Mouse (Mus musculus) kidney, adult 2 months (tissue): Measurements from ENCODE around the gene Gm17482. TPM values are rescaled to one million over a fixed set of nuclear protein-coding genes. Genes with fewer than 3 reads are reported as not detected.
A peak's percentile ranks its signal among the peaks of the same experiment; 100 is the strongest.
"Not testable (repeated sequence)": the region's sequence is repeated elsewhere in the genome, so short reads cannot be mapped to it uniquely, and the experiment has no call there.

ENCODE experiments used
- DNase-seq: peaks from one replicate; pipeline ENCODE4 v3.0.0; 2021
- H3K27ac ChIP-seq: fragments of 200-500 bp; 2 replicates; pipeline ENCODE4 v1.5.1; 2012; ENCODE audit warnings: low read depth, low read length, control low read depth, inconsistent platforms; ENCODE audit not compliant: insufficient read depth
- H3K27me3 ChIP-seq: fragments of 200-500 bp; replicated peaks from 2 replicates; pipeline ENCODE4 v1.6.1; 2012; ENCODE audit warnings: mild to moderate bottlenecking, moderate library complexity, low read length, inconsistent platforms; ENCODE audit not compliant: control insufficient read depth, insufficient read depth
- H3K36me3 ChIP-seq: fragments of 200-500 bp; 2 replicates; pipeline ENCODE4 v1.6.1; 2012; ENCODE audit warnings: mild to moderate bottlenecking, moderate library complexity, low read length, inconsistent platforms; ENCODE audit not compliant: control insufficient read depth, insufficient read depth
- H3K4me1 ChIP-seq: fragments of 200-500 bp; 2 replicates; pipeline ENCODE4 v1.6.1; 2011; ENCODE audit warnings: low read length; ENCODE audit not compliant: control insufficient read depth, insufficient read depth
- H3K4me3 ChIP-seq: fragments of 200-500 bp; 2 replicates; pipeline ENCODE4 v1.5.1; 2011; ENCODE audit warnings: mild to moderate bottlenecking, low read depth, low read length, control low read depth; ENCODE audit not compliant: insufficient read depth
- CTCF ChIP-seq: fragments of 200-500 bp; conservative IDR thresholded peaks from 2 replicates; pipeline ENCODE4 v1.5.1; 2011; ENCODE audit warnings: low read depth, mild to moderate bottlenecking, control low read depth, low read length, moderate library complexity, mixed read lengths; ENCODE audit not compliant: insufficient read depth, insufficient read length
- POLR2A ChIP-seq: fragments of 200-500 bp; IDR thresholded peaks from one replicate; pipeline ENCODE4 v1.6.1; 2011; ENCODE audit warnings: low read depth, low read length, control low read depth
- WGBS: fragments of 180-500 bp; shearing (Covaris S2); methylation state at CpG from one replicate; pipeline ENCODE4 v1.1.7; 2018; 5-methylcytosine and 5-hydroxymethylcytosine counted together
- polyA plus RNA-seq: library from polyadenylated mRNA; depleted of rRNA; stranded (reverse); fragments of >200 nt; gene quantifications from 2 replicates; pipeline ENCODE4 v1.2.3, GENCODE M21; 2012

The Gm17482 gene
- polyA plus RNA-seq, 1 experiment = not detected

DNA sequence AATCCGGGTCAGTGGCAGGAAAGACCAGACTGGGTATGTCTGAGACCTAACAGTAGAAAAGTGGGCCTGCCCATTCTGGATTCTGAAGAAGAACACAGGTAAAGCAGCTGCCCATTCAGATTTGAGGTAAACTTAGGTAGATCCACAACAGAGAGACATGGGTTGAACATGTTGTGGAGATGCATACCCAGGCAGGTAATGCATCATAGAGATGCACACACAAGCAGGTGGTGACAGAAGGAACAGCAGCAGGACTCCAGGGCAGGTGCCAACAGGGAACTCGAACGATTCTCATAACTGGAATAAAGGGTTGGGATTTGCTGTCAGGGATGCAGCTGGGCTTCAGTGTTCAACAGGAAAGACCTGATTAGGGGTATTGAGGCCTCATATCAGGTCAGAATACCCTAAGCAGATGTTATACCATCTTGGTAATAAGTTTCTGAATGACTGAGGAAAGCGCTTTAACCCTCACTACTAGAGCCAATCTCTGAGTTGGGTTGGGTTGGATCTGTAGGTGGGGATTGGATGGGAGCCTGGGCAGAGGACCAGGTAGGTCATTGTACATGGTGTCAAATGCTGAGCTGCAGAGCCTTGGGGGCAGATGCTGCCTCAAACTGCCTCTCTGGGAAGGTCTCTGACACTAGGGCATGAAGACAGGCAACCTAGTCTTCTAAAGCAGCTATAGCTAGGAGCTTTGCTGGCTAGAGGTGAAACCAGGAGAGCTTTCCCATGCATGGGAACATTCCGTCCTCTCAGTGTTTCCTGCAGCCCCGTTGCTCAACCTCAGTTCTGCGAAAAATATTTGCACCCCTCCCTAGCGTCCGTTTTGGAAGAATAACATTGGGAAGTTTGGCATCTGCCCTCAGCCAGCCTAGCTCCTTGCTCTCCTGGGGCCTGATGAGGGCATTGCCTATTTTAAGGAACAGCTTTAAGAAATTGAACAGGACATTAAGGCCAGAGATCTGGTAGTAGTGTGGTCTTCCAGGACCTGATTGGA is 11.2 kb downstream of the Gm17482 start:
- TF ChIP-seq POLR2A = no peak
- no peak for TF ChIP-seq CTCF
- H3K4me3 ChIP-seq = no peak overlapping the region
- H3K36me3 ChIP-seq = no peaks in the 10 kb centered on the region
- DNase-seq = peak; percentile 19
- H3K27me3 ChIP-seq = no peaks in the 10 kb centered on the region
- peak overlapping the region; percentile 22; the same call in 1 of the 2 replicates for H3K27ac ChIP-seq
- H3K4me1 ChIP-seq = no peaks in the 10 kb centered on the region
- 81% methylated on average over 9 of the region's 9 CpGs for WGBS

DNA sequence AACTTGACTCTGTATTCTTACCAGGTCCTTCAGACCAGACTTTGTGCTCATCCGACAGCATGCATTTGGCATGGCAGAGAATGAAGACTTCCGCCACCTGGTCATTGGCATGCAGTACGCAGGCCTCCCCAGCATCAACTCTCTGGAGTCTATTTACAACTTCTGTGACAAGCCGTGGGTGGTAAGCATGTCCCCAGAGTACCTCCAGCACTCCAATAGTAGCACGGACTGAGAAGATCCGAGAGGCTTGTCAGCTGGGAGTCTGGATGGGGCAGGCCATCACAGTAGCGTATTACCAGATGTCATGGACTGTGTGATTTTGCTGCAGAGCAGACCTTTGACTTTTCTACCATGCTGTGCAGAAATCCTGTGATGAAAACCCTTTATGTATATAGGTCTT is 12.2 kb downstream of the Gm17482 start:
- no peaks in the 10 kb centered on the region for H3K4me1 ChIP-seq
- no peaks in the 10 kb centered on the region for H3K27me3 ChIP-seq
- H3K36me3 ChIP-seq = no peaks in the 10 kb centered on the region
- no peak overlapping the region for H3K27ac ChIP-seq
- no peak for DNase-seq
- no peak overlapping the region for H3K4me3 ChIP-seq
- WGBS = 87% methylated on average over 7 of the region's 7 CpGs
- TF ChIP-seq POLR2A = no peak

DNA sequence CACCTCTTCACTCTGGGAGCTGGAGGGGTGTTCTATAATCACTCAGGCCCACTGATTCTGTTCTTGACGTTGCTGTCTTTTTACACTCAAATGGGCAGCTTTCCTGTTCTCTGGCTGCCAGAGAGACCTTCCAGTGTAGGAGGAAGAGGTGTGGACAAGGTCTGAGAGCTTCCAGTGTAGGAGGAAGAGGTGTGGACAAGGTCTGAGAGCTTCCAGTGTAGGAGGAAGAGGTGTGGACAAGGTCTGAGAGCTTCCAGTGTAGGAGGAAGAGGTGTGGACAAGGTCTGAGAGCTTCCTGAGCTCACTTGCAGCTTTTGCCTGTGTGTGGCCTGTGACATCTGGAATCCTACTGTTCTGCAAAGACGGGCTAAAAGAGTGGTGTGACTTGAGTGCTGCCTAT is 13.3 kb downstream of the Gm17482 start:
- not testable (repeated sequence) for H3K4me1 ChIP-seq, H3K27me3 ChIP-seq, H3K4me3 ChIP-seq, DNase-seq, H3K36me3 ChIP-seq
- 31% methylated on average over 2 of the region's 2 CpGs for WGBS
- peak overlapping the region; percentile 51 for H3K27ac ChIP-seq

DNA sequence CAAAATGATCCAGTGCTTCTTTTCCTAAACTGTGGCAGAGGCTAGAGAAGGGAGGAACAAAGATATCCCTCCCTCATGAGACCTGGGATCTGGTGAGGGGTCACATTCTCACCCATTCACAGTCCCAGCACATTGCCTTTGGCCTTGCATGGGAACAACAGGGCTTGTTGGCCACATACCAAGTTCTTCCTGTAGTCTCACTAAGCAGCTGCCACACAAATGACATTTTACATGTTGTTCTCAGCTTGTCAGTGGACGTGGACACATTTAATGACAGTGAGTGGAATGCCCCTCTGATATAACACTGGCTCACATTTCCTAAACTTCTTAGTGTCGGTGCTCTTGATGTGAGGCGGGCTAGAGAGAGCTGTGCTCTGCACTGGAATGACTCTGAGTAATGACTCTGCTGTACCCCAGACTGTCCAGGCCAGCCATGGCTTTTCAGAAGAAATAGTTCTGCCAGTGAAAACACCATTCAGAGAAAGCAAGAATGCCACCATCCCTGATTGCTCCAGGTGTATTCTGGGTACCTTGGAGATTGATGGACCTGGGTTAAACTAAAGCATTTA is 14.1 kb downstream of the Gm17482 start:
- Histone ChIP-seq H3K36me3 (no peaks in the 10 kb centered on the region), H3K27me3 (no peaks in the 10 kb centered on the region), H3K27ac (no peak overlapping the region), H3K4me1 (no peaks in the 10 kb centered on the region), H3K4me3 (no peak overlapping the region)
- DNase-seq = no peak
- TF ChIP-seq POLR2A = no peak
- 79% methylated on average over 3 of the region's 3 CpGs for WGBS

DNA sequence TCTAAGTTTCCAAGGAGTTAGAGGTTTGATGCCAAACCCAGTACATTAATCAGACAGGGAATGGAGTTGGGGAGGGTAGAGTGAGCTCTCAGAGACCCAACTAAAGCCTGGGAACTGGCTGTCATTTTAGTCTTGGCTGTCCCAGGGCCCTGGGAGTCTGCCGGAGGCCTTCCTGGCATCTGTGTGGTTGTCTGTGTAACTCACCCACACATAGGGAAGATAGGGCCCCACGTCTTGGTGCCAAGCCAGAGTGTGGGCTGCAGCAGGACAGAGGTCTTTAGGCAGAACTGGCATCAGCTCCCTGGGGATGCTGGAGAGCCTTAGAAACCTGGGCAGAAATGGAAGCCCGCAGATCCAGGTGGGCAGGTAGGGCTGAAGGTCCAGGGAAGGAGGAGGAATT is 14.8 kb downstream of the Gm17482 start:
- H3K27me3 ChIP-seq = no peaks in the 10 kb centered on the region
- H3K27ac ChIP-seq = no peak overlapping the region
- TF ChIP-seq POLR2A (no peak), CTCF (no peak)
- 90% methylated on average over 3 of the region's 3 CpGs for WGBS
- H3K4me1 ChIP-seq = no peaks in the 10 kb centered on the region
- no peak for DNase-seq
- H3K36me3 ChIP-seq = no peaks in the 10 kb centered on the region
- H3K4me3 ChIP-seq = no peak overlapping the region

DNA sequence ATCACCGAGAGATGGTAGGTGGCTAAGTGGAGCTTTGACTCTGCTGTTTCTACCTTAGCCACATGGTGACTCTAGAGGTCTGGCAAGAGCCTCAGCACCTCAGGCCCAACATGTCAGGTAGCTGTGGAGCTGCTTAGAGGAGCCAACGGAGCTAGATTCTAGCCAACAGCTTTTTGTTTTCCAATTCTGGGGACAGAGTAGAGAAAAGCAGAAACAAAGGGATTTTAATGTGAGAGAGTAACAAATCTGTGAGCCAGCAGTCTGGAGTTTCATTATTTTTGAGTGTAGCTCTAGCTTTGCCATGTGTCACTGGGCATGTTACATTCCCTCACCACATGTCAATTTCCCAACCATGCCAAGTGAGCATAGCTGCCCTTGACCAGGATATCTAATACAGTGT is 17.1 kb downstream of the Gm17482 start:
- DNase-seq = no peak
- H3K4me3 ChIP-seq = no peak overlapping the region
- no peak overlapping the region for H3K27ac ChIP-seq
- TF ChIP-seq CTCF = no peak
- no peak for TF ChIP-seq POLR2A
- WGBS = 86% methylated on average over 2 of the region's 2 CpGs
- no peaks in the 10 kb centered on the region for H3K36me3 ChIP-seq
- H3K27me3 ChIP-seq = no peaks in the 10 kb centered on the region
- no peaks in the 10 kb centered on the region for H3K4me1 ChIP-seq

DNA sequence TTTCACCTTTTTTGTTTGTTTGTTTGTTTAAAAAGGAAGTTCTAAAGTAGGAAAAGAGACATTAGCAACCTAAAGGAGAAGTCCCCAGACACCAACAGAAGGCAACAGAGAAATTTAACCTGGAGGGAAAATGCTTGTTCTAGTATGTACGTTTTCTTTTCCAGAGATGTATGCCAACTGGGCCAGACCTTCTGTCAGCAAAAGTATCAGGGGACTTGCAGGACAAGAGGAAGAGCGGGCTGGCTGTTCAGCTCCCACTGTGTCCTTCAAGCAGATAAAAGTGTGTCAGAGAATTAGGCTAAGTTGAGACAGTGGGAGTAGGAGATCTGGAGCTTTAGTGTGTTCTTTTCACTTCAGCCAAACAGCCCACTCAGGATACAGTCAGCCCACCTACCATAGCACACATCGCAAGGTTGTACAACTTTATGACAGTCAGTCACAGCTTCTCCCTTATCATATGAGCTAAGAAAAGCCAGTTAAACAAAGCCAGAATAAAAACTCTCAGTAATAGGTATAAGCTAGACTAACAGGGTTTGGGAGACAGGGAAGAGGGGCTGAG is 18.4 kb downstream of the Gm17482 start:
- no peak overlapping the region for H3K27ac ChIP-seq
- H3K4me3 ChIP-seq = no peak overlapping the region
- no peaks in the 10 kb centered on the region for H3K27me3 ChIP-seq
- DNase-seq = no peak
- WGBS = 87% methylated on average over 3 of the region's 3 CpGs
- no peaks in the 10 kb centered on the region for H3K4me1 ChIP-seq
- TF ChIP-seq POLR2A (no peak), CTCF (no peak)
- no peaks in the 10 kb centered on the region for H3K36me3 ChIP-seq
